Mouse (Mus musculus) left cerebral cortex, adult 2 months (tissue): ENCODE data around the gene Zfp316. TPM values are rescaled to one million over a fixed set of nuclear protein-coding genes. Genes with fewer than 3 reads are reported as not detected.

Source experiments
- DNase-seq, 2 experiments: peaks; one replicate each; pipeline ENCODE4 v3.0.0; 2021 to 2022; ENCODE audit warnings: low spot score in 2 of 2, mixed read lengths in 1 of 2; ENCODE audit errors: extremely low spot score in 1 of 2
- H3K27ac ChIP-seq: fragments of 200-600 bp; 2 replicates; pipeline ENCODE4 v1.8.1; 2022
- H3K4me3 ChIP-seq: fragments of 200-600 bp; 2 replicates; pipeline ENCODE4 v1.8.1; 2022
- CTCF ChIP-seq: fragments of 200-600 bp; IDR thresholded peaks from 2 replicates; pipeline ENCODE4 v1.8.1; 2022; ENCODE audit warnings: antibody characterized with exemption, mild to moderate bottlenecking, moderate library complexity
- intact Hi-C: fragments of 180-260 bp; cut with DNase I; formaldehyde crosslinking; loops from one replicate; pipeline ENCODE4 v1.15.1; 2025
- total RNA-seq, 2 experiments: library from RNA; stranded (reverse); gene quantifications; 2 replicates each; pipeline ENCODE4 v1.2.3; 2021

Zfp316 gene
- total RNA-seq, 2 experiments from 2014 or later = 20.0 to 23.4 TPM

GRCm38 (mm10) chr5:143272540-143273330, 2.9 kb upstream of the Zfp316 start:
- no peak for TF ChIP-seq CTCF
- no peak overlapping the region for H3K4me3 ChIP-seq
- H3K27ac ChIP-seq = no peak overlapping the region
- no peak for DNase-seq
- intact Hi-C loops = no loop called here

GRCm38 (mm10) chr5:143272108-143272507, 2.3 kb upstream of the Zfp316 start:
- no peak for TF ChIP-seq CTCF
- H3K4me3 ChIP-seq = no peak overlapping the region
- no peak overlapping the region for H3K27ac ChIP-seq
- intact Hi-C loops = no loop called here
- DNase-seq = no peak

DNA sequence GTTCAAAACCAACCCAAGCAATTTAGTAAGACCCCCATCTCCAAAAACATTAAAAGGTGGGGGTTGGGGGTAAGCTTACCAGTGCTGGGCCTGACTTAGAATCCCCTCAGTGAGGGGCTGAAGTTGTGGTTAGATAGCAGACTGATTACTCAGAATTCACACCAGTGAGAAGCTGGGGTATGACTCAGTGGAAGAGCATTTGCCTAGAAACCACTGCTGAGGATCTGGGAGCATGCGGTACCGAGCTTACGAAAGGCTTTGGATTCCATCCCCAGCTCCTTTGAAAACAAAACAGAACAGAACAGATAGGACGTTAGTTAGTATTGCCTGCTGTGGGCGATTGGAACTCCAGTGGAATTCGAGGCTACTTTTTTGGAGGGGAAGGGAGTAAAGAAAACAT, 1.8 kb upstream of the Zfp316 start:
- TF ChIP-seq CTCF = no peak
- no peak for DNase-seq
- Histone ChIP-seq H3K27ac (peak overlapping the region; percentile 44), H3K4me3 (no peak overlapping the region)
- intact Hi-C loops = no loop called here

- no peak for DNase-seq
- peak overlapping the region; percentile 97 for H3K27ac ChIP-seq
- intact Hi-C loops = no loop called here
- no peak for TF ChIP-seq CTCF
- H3K4me3 ChIP-seq = peak overlapping the region; percentile 63
These were observed 313 bp upstream of the Zfp316 start for GRCm38 (mm10) chr5:143270151-143270519.

DNA sequence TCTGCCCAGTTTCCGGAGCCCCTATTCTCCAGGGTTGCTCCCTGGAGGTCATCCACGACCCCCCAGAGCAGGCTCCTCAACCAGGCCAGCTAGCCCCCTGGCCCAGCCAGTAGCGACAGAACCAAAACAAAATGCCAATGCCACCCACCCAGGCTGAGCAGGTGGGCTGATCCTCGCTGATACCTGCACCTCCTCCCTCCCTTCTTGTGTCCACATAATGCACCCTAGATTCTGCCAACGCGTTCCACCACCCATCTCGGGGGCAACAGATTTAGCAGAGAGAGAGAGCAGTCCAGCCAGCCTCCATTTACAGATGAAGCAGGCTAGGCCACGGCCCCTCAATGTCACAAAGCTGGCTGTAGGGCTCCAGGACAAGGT, 848 bp downstream of the Zfp316 start:
- no peak for TF ChIP-seq CTCF
- Histone ChIP-seq H3K27ac (peak overlapping the region; percentile 97), H3K4me3 (peak overlapping the region; percentile 63)
- intact Hi-C loops = no loop called here
- DNase-seq = no peak

DNA sequence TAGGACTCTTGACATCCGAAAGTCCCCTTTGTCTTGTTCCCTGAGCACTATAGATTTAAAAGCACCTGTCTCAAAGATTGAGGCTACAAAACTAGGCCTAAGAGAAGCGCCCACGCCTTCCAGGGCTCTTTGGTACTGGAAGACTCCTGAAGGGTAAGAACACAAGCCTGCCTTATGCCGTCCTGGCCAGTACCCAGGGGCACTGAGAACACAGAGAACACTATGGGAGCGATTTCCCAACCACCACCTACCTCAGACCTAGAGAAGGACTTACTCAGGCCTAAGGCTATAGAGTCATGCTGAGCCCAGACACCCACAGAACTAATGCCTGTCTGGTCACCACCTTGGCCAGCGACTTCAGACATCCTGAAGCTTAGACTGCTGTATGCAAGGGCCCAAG, 3.0 kb downstream of the Zfp316 start:
- intact Hi-C loops = no loop called here
- Histone ChIP-seq H3K4me3 (no peak overlapping the region), H3K27ac (no peak overlapping the region)
- DNase-seq = no peak
- TF ChIP-seq CTCF = no peak

GRCm38 (mm10) chr5:143265409-143265808, 4.4 kb downstream of the Zfp316 start:
- no peak overlapping the region for H3K27ac ChIP-seq
- no peak for TF ChIP-seq CTCF
- intact Hi-C loops = no loop called here
- no peak overlapping the region for H3K4me3 ChIP-seq
- no peak for DNase-seq

DNA sequence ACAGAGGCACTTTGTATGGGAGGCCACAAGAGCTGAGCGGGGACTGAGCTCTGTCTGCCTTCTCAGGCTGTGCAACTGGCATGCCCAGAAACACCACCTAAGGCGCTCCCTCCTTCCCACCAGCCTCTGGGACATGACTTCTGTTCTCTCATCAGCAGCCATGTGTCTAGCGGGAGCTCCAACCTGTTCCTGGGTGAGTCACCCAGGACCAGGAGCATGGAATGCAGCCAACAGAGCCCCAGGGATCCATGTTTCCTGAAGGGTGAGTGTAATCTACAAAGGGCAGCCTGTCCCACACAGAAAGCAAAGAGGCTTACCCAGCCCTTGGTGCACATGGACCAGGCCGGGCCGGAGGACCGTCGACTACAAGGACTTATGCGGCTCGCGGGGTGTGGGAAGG, 5.1 kb downstream of the Zfp316 start:
- no peak overlapping the region for H3K27ac ChIP-seq
- TF ChIP-seq CTCF = no peak
- intact Hi-C loops = no loop called here
- peak in 1 of 2 experiments; percentile 27 for DNase-seq
- H3K4me3 ChIP-seq = no peak overlapping the region

DNA sequence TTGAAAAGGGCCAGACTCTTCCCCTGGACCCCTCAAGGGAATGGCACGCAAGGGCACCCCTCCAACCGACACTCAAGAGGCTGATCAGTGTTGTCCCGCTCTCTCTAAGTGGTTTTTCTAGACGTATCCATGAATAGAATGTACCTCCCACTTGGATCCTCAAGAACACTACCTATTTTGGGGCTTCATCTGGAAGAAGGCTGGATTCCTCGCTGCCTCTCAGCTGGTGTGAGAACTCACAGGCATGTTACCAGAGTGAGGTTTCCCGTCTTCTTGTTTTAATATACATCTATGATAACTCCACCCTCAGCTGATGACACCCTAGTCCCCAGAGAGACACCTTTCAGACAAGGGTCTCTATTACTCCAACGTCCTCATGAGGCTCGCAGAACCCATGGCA, 8.2 kb downstream of the Zfp316 start:
- intact Hi-C loops = no loop called here
- no peak for DNase-seq
- TF ChIP-seq CTCF = no peak
- H3K4me3 ChIP-seq = no peak overlapping the region
- H3K27ac ChIP-seq = peak overlapping the region; percentile 81

DNA sequence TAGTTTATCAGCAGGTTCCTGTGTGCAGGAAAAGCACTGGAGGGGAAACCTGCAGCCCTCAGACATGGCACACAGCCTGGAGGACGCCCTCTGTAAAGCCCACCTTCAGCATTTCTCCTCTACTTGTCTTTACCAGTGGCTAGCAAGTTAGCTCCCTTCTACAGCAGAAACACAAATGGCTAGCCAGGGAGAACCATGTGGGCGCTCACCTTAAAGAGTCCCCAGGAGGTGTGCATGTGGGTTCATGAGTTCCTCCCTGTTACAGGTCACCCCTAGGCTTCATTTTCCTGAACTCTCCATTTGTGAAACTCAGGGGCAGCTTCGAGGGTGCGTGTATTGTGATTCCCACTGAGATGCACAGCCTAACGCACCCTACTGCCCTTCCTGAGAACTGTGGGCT, 14.0 kb downstream of the Zfp316 start:
- no peak for TF ChIP-seq CTCF
- Histone ChIP-seq H3K4me3 (no peak overlapping the region), H3K27ac (no peak overlapping the region)
- intact Hi-C loops = no loop called here
- no peak for DNase-seq

DNA sequence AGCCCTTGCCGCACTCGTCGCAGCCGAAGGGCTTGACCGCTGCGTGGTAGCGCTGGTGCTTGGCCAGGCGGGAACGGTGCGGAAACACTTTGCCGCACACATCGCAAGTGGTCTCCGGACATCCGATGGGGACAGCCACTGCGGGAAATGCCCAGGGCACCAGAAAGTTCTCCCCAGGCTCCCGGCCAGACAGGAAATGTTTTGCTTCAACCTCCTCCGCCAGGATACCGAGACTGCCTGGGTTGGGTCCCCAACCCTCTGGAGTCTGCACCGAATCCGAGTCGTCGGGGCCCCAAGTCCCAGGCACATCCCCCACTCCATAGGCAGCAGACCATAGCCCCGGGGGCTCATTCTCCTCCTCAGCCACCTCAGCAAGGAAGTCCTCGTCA, 14.7 kb downstream of the Zfp316 start:
- intact Hi-C loops = no loop called here
- Histone ChIP-seq H3K27ac (no peak overlapping the region), H3K4me3 (no peak overlapping the region)
- TF ChIP-seq CTCF = no peak
- peak in 1 of 2 experiments; percentile 26 for DNase-seq

DNA sequence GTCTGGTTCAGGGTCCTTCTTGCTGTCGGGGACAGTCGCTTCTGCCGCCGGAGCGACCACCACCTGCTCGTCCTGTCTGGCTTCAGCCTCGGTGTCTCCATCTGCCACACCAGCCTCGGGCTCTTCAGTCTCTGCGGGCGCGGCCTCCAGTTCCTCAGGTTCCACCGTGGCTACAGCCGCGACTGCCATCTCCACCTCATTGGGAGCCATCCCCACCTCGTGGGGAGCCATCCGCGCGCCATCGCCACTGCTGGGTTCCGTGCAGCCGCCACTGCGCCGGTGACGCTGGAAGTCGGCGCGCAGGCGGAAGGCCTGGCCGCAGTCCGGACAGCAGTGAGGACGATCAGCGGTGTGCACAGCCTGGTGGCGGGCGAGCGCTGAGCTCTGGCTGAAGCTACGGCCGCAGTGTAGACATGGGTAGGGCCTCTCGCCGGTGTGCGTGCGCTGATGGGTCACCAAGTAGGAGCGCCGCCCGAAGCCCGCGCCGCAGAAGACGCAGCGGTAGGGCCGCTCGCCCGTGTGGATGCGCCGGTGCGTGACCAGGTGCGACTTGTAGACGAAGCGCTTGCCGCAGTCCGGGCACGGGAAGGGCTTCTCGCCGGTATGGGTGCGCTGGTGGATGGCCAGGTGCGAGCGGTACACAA, 15.2 kb downstream of the Zfp316 start:
- Histone ChIP-seq H3K27ac (no peak overlapping the region), H3K4me3 (no peak overlapping the region; the same call in 1 of the 2 replicates)
- intact Hi-C loops = loop anchor here (5.0 kb wide), 1 partner anchor 43 kb away; no protein-coding TSS in a partner anchor
- TF ChIP-seq CTCF = no peak
- DNase-seq = no peak
